Mouse (Mus musculus): ENCODE results near the gene Nfkbid. TPM values are rescaled to one million over a fixed set of nuclear protein-coding genes. Genes with fewer than 3 reads are reported as not detected.
"Not testable (repeated sequence)": the region's sequence is repeated elsewhere in the genome, so short reads cannot be mapped to it uniquely, and the experiment has no call there.

The Nfkbid gene
- polyA plus RNA-seq, 1 experiment from 2014 or later = 1.9 TPM

DNA sequence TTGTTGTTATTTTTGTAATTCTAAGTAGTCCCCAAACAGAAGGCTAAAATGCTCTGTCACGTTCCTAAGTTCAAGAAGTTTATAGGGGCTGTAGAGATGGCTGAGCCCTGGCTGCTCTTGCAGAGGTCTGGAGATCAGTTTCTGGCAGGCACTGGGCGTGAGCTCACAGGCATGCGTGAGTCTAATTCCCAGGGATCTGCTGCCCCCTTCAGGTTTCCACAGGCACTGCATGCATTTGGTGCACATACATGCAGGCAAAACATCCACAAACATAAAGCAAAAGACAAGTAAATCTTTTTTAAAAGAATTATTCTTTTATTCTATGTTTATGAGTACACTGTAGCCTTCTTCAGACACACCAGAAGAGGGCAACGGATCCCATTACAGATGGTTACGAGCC, 50.9 kb downstream of the Nfkbid start:
- DNase-seq (ENCODE audit: low spot score) (no peak), ATAC-seq (no peak)
- no peak for TF ChIP-seq EP300 (IDR thresholded peaks at IDR 0.05)
- peak; percentile 66 for TF ChIP-seq CTCF (IDR thresholded peaks at IDR 0.05)
- no peaks in the 10 kb centered on the region for H3K9me3 ChIP-seq (ENCODE audit: low read length)
- H3K36me3 ChIP-seq (ENCODE audit: insufficient read depth, low read length) = no peaks in the 10 kb centered on the region
- no peak overlapping the region for H3K4me2 ChIP-seq (replicated peaks; ENCODE audit: low read depth, low read length)
- no peaks in the 10 kb centered on the region for H3K4me1 ChIP-seq (ENCODE audit: insufficient read depth, low read depth, low read length)
- no peak overlapping the region for H3K27ac ChIP-seq (ENCODE audit: low read length)
- no peak overlapping the region for H3K9ac ChIP-seq (replicated peaks; ENCODE audit: low read depth)
- 41% methylated on average over 5 of the region's 5 CpGs for WGBS
- no peak overlapping the region for H3K4me3 ChIP-seq (ENCODE audit: low read depth, low read length)
- peaks cover under 1% of the 10 kb centered on the region; the same call in 1 of the 2 replicates for H3K27me3 ChIP-seq (replicated peaks; ENCODE audit: insufficient read depth, low read length)

DNA sequence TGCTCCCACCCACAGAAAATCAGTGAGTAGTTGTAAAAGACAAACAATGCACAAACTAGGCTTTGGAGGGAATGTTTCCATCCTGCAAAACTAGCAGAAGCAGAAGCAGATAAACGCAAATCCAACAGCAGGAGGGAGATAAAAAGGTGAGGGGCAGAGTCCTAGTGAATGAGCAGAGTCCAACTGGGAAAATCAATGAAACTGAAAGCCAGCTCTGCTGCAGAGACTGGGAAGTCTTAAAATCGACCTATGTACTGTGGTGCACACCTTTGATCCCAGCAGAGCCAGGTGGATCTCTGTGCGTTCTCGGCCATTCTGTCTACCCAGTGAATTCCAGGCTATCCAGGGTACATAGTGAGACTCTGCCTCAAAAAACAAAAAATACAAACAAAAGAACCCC, 53.5 kb downstream of the Nfkbid start:
- ATAC-seq (no peak), DNase-seq (ENCODE audit: low spot score) (no peak)
- no peaks in the 10 kb centered on the region for H3K27me3 ChIP-seq (replicated peaks; ENCODE audit: insufficient read depth, low read length)
- H3K4me3 ChIP-seq (ENCODE audit: low read depth, low read length) = no peak overlapping the region
- H3K9me3 ChIP-seq (ENCODE audit: low read length) = no peaks in the 10 kb centered on the region
- H3K4me1 ChIP-seq (ENCODE audit: insufficient read depth, low read depth, low read length) = no peaks in the 10 kb centered on the region
- H3K4me2 ChIP-seq (replicated peaks; ENCODE audit: low read depth, low read length) = no peak overlapping the region
- TF ChIP-seq EP300 (IDR thresholded peaks at IDR 0.05) (no peak), CTCF (IDR thresholded peaks at IDR 0.05) (no peak)
- no peak overlapping the region for H3K9ac ChIP-seq (replicated peaks; ENCODE audit: low read depth)
- 56% methylated on average over 4 of the region's 4 CpGs for WGBS
- H3K27ac ChIP-seq (ENCODE audit: low read length) = no peak overlapping the region
- H3K36me3 ChIP-seq (ENCODE audit: insufficient read depth, low read length) = no peaks in the 10 kb centered on the region

- not testable (repeated sequence) for DNase-seq (ENCODE audit: low spot score); H3K4me2 ChIP-seq (replicated peaks; ENCODE audit: low read depth, low read length); H3K4me3 ChIP-seq (ENCODE audit: low read depth, low read length); H3K4me1 ChIP-seq (ENCODE audit: insufficient read depth, low read depth, low read length); H3K9me3 ChIP-seq (ENCODE audit: low read length); H3K36me3 ChIP-seq (ENCODE audit: insufficient read depth, low read length); H3K27ac ChIP-seq (ENCODE audit: low read length); H3K9ac ChIP-seq (replicated peaks; ENCODE audit: low read depth); H3K27me3 ChIP-seq (replicated peaks; ENCODE audit: insufficient read depth, low read length); ATAC-seq
- WGBS = 82% methylated on average over 5 of the region's 7 CpGs
Observed at GRCm38 (mm10) chr7:30476136-30476535, 54.6 kb downstream of the Nfkbid start.

DNA sequence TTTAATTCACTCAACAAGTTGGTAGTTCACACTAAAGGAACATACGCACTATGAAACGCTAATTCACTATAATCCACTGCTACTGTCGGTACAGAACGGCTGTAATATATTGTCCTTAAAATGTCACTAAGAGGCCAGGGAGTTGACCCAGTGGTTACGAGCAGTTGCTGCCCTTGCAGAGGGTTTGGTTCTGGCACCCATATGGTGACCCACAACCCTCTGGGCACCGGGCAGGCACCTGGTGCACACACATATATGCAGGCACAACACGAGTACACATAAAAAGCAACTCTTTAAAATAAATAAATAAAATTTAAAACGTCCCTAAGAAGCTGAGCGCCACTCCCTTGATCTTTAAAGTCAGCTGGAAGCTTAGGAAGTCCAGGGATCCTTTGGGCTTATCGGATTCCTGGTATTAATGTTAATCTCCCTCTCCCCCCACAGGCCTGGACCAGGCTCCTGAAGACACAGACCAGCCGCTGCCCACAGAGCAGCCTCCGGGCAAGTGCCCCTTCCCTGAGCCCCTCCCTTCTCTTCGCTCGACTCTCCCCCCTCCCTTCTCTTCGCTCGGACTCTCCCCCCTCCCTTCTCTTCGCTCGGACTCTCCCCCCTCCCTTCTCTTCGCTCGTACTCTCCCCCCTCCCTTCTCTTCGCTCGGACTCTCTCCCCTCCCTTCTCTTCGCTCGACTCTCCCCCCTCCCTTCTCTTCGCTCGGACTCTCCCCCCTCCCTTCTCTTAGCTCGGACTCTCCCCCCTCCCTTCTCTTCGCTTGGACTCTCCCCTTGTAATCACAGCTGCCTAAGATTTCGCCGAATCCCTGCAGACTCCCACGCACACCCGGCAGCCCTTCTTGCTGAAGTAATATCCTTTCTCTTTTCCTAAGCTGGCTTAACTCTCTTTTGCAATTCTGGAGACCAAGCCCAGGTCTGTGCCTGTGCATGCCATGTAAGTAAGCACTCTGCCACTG, 56.2 kb downstream of the Nfkbid start:
- Histone ChIP-seq H3K36me3 (ENCODE audit: insufficient read depth, low read length) (no peaks in the 10 kb centered on the region), H3K4me1 (ENCODE audit: insufficient read depth, low read depth, low read length) (no peaks in the 10 kb centered on the region), H3K4me3 (ENCODE audit: low read depth, low read length) (peak overlapping the region; percentile 5; the same call in 1 of the 2 replicates), H3K27ac (ENCODE audit: low read length) (no peak overlapping the region), H3K9ac (replicated peaks; ENCODE audit: low read depth) (no peak overlapping the region), H3K27me3 (replicated peaks; ENCODE audit: insufficient read depth, low read length) (no peaks in the 10 kb centered on the region), H3K9me3 (ENCODE audit: low read length) (no peaks in the 10 kb centered on the region), H3K4me2 (replicated peaks; ENCODE audit: low read depth, low read length) (peak overlapping the region; percentile 37)
- TF ChIP-seq EP300 (IDR thresholded peaks at IDR 0.05) (no peak), CTCF (IDR thresholded peaks at IDR 0.05) (no peak)
- 9% methylated on average over 29 of the region's 32 CpGs for WGBS
- no peak for DNase-seq (ENCODE audit: low spot score)
- ATAC-seq = no peak

Other genes starting within 250 kb of the Nfkbid start
- 18.7 and 18.8 TPM in 2 replicates for gene Cox7a1, start 237.6 kb upstream of the Nfkbid start, polyA plus RNA-seq (2015; fragmentation: Nextera tagmentation; extraction: Ambion mirVana)
- gene Capns1, start 222.9 kb upstream of the Nfkbid start, polyA plus RNA-seq (2015; fragmentation: Nextera tagmentation; extraction: Ambion mirVana) = 118 and 120 TPM in 2 replicates
- 122 and 144 TPM in 2 replicates for gene Polr2i, start 189.8 kb upstream of the Nfkbid start, polyA plus RNA-seq (2015; fragmentation: Nextera tagmentation; extraction: Ambion mirVana)
- gene Tbcb, start 189.5 kb upstream of the Nfkbid start, polyA plus RNA-seq (2015; fragmentation: Nextera tagmentation; extraction: Ambion mirVana) = 142 and 143 TPM in 2 replicates
- gene Ovol3, start 186.0 kb upstream of the Nfkbid start, polyA plus RNA-seq (2015; fragmentation: Nextera tagmentation; extraction: Ambion mirVana) = 0.27 TPM in 1 of 2 replicates, not detected in the other
- gene Thap8, start 141.6 kb upstream of the Nfkbid start, polyA plus RNA-seq (2015; fragmentation: Nextera tagmentation; extraction: Ambion mirVana) = 0.37 and 0.81 TPM in 2 replicates
- 2.5 and 2.7 TPM in 2 replicates for gene Wdr62, start 141.3 kb upstream of the Nfkbid start, polyA plus RNA-seq (2015; fragmentation: Nextera tagmentation; extraction: Ambion mirVana)
- 4.3 and 5.0 TPM in 2 replicates for gene Clip3, start 130.0 kb upstream of the Nfkbid start, polyA plus RNA-seq (2015; fragmentation: Nextera tagmentation; extraction: Ambion mirVana)
- gene Alkbh6, start 113.0 kb upstream of the Nfkbid start, polyA plus RNA-seq (2015; fragmentation: Nextera tagmentation; extraction: Ambion mirVana) = 60.6 and 78.2 TPM in 2 replicates
- 13.1 and 17.2 TPM in 2 replicates for gene Syne4, start 106.9 kb upstream of the Nfkbid start, polyA plus RNA-seq (2015; fragmentation: Nextera tagmentation; extraction: Ambion mirVana)
- not detected in 2 replicates for gene E130208F15Rik, start 100.0 kb upstream of the Nfkbid start, polyA plus RNA-seq (2015; fragmentation: Nextera tagmentation; extraction: Ambion mirVana)
- 17.6 and 20.0 TPM in 2 replicates for gene Sdhaf1, start 97.8 kb upstream of the Nfkbid start, polyA plus RNA-seq (2015; fragmentation: Nextera tagmentation; extraction: Ambion mirVana)
- gene Lrfn3, start 59.0 kb upstream of the Nfkbid start, polyA plus RNA-seq (2015; fragmentation: Nextera tagmentation; extraction: Ambion mirVana) = 2.0 and 2.8 TPM in 2 replicates
- gene Tyrobp, start 8.0 kb upstream of the Nfkbid start, polyA plus RNA-seq (2015; fragmentation: Nextera tagmentation; extraction: Ambion mirVana) = 209 and 244 TPM in 2 replicates
- 7.2 and 9.4 TPM in 2 replicates for gene Hcst, start 1.9 kb upstream of the Nfkbid start, polyA plus RNA-seq (2015; fragmentation: Nextera tagmentation; extraction: Ambion mirVana)
- 6.8 and 8.1 TPM in 2 replicates for gene Aplp1, start 23.8 kb downstream of the Nfkbid start, polyA plus RNA-seq (2015; fragmentation: Nextera tagmentation; extraction: Ambion mirVana)
- not detected in 2 replicates for gene Kirrel2, start 36.0 kb downstream of the Nfkbid start, polyA plus RNA-seq (2015; fragmentation: Nextera tagmentation; extraction: Ambion mirVana)
- 0.12 TPM in 2 replicates for gene Nphs1, start 36.6 kb downstream of the Nfkbid start, polyA plus RNA-seq (2015; fragmentation: Nextera tagmentation; extraction: Ambion mirVana)
- not detected in 2 replicates for gene Prodh2, start 71.9 kb downstream of the Nfkbid start, polyA plus RNA-seq (2015; fragmentation: Nextera tagmentation; extraction: Ambion mirVana)
- gene Arhgap33, start 113.3 kb downstream of the Nfkbid start, polyA plus RNA-seq (2015; fragmentation: Nextera tagmentation; extraction: Ambion mirVana) = 2.1 TPM in 2 replicates
- gene Hspb6, start 130.4 kb downstream of the Nfkbid start, polyA plus RNA-seq (2015; fragmentation: Nextera tagmentation; extraction: Ambion mirVana) = 22.8 and 27.0 TPM in 2 replicates
- gene Proser3, start 130.6 kb downstream of the Nfkbid start, polyA plus RNA-seq (2015; fragmentation: Nextera tagmentation; extraction: Ambion mirVana) = 4.0 and 4.4 TPM in 2 replicates
- 32.8 and 38.6 TPM in 2 replicates for gene Lin37, start 138.1 kb downstream of the Nfkbid start, polyA plus RNA-seq (2015; fragmentation: Nextera tagmentation; extraction: Ambion mirVana)
- 75.0 and 86.0 TPM in 2 replicates for gene U2af1l4, start 141.6 kb downstream of the Nfkbid start, polyA plus RNA-seq (2015; fragmentation: Nextera tagmentation; extraction: Ambion mirVana)
- 4.5 and 6.1 TPM in 2 replicates for gene Gm49396, start 141.6 kb downstream of the Nfkbid start, polyA plus RNA-seq (2015; fragmentation: Nextera tagmentation; extraction: Ambion mirVana)
- 173 and 184 TPM in 2 replicates for gene Psenen, start 141.9 kb downstream of the Nfkbid start, polyA plus RNA-seq (2015; fragmentation: Nextera tagmentation; extraction: Ambion mirVana)
- 1.2 and 3.2 TPM in 2 replicates for gene Igflr1, start 143.7 kb downstream of the Nfkbid start, polyA plus RNA-seq (2015; fragmentation: Nextera tagmentation; extraction: Ambion mirVana)
- gene Kmt2b, start 167.0 kb downstream of the Nfkbid start, polyA plus RNA-seq (2015; fragmentation: Nextera tagmentation; extraction: Ambion mirVana) = 6.8 and 6.9 TPM in 2 replicates
- 3.0 and 3.9 TPM in 2 replicates for gene Zbtb32, start 177.2 kb downstream of the Nfkbid start, polyA plus RNA-seq (2015; fragmentation: Nextera tagmentation; extraction: Ambion mirVana)
- gene Upk1a, start 191.1 kb downstream of the Nfkbid start, polyA plus RNA-seq (2015; fragmentation: Nextera tagmentation; extraction: Ambion mirVana) = 11.2 and 11.8 TPM in 2 replicates
- gene Cox6b1, start 204.4 kb downstream of the Nfkbid start, polyA plus RNA-seq (2015; fragmentation: Nextera tagmentation; extraction: Ambion mirVana) = 717 and 766 TPM in 2 replicates
- gene Etv2, start 214.1 kb downstream of the Nfkbid start, polyA plus RNA-seq (2015; fragmentation: Nextera tagmentation; extraction: Ambion mirVana) = not detected in 2 replicates
- gene Rbm42, start 228.6 kb downstream of the Nfkbid start, polyA plus RNA-seq (2015; fragmentation: Nextera tagmentation; extraction: Ambion mirVana) = 101 and 107 TPM in 2 replicates
- gene Haus5, start 243.3 kb downstream of the Nfkbid start, polyA plus RNA-seq (2015; fragmentation: Nextera tagmentation; extraction: Ambion mirVana) = 10.0 and 10.3 TPM in 2 replicates
- gene Pmis2, start 249.9 kb downstream of the Nfkbid start, polyA plus RNA-seq (2015; fragmentation: Nextera tagmentation; extraction: Ambion mirVana) = not detected in 2 replicates